Mouse (Mus musculus) limb, embryonic 11.5 days (tissue): ENCODE data around the gene Slc30a10. TPM values are rescaled to one million over a fixed set of nuclear protein-coding genes. Genes with fewer than 3 reads are reported as not detected.

Experiments
- ATAC-seq: fragments of 200-750 bp; cut with Nextera tagmentation; 2 replicates; pipeline ENCODE4 v1.8.0; 2017; ENCODE audit warnings: low read depth; ENCODE audit not compliant: insufficient number of reproducible peaks, low FRiP score, low TSS enrichment
- DNase-seq: peaks from one replicate; pipeline ENCODE4 v3.0.0-alpha.2; 2015; ENCODE audit warnings: low spot score
- H3K27ac ChIP-seq: fragments of 300-500 bp; sonication (generic); replicated peaks from 2 replicates; pipeline ENCODE4 v1.5.1; 2014; ENCODE audit warnings: low read depth, mild to moderate bottlenecking, low read length
- H3K27me3 ChIP-seq: fragments of 300-500 bp; sonication (generic); 2 replicates; pipeline ENCODE4 v1.6.1; 2014; ENCODE audit warnings: mild to moderate bottlenecking, low read length, mixed read lengths; ENCODE audit not compliant: control insufficient read depth, insufficient read depth
- H3K36me3 ChIP-seq: fragments of 300-500 bp; sonication (generic); 2 replicates; pipeline ENCODE4 v1.6.1; 2014; ENCODE audit warnings: mild to moderate bottlenecking, low read length, moderate library complexity, mixed read lengths; ENCODE audit not compliant: control insufficient read depth, insufficient read depth
- H3K4me1 ChIP-seq: fragments of 300-500 bp; sonication (generic); 2 replicates; pipeline ENCODE4 v1.6.1; 2014; ENCODE audit warnings: low read length, mixed read lengths; ENCODE audit not compliant: control insufficient read depth, insufficient read depth
- H3K4me2 ChIP-seq: fragments of 300-500 bp; sonication (generic); 2 replicates; pipeline ENCODE4 v1.6.1; 2014; ENCODE audit warnings: low read depth, mild to moderate bottlenecking, moderate library complexity; ENCODE audit not compliant: severe bottlenecking
- H3K4me3 ChIP-seq: fragments of 300-500 bp; sonication (generic); 2 replicates; pipeline ENCODE4 v1.5.1; 2014; ENCODE audit warnings: low read depth, low read length
- H3K9ac ChIP-seq: fragments of 300-500 bp; sonication (generic); 2 replicates; pipeline ENCODE4 v1.6.1; 2014; ENCODE audit warnings: mild to moderate bottlenecking, low read length
- H3K9me3 ChIP-seq: fragments of 300-500 bp; sonication (generic); 2 replicates; pipeline ENCODE4 v1.6.1; 2016; ENCODE audit warnings: low read length; ENCODE audit not compliant: control insufficient read depth
- WGBS: fragments of 180-500 bp; shearing (Covaris S2); extraction: QIAGEN DNeasy Blood & Tissue Kit; methylation state at CpG from one replicate; pipeline ENCODE4 v1.1.7; 2014; 5-methylcytosine and 5-hydroxymethylcytosine counted together
- polyA plus RNA-seq: library from polyadenylated mRNA; unstranded; fragments of >200 nt; fragmentation: Nextera tagmentation; extraction: Ambion mirVana; gene quantifications from 2 replicates; pipeline ENCODE4 v1.2.1, GENCODE M21; 2014

Gene Slc30a10
- polyA plus RNA-seq, 1 experiment from 2014 or later, result 0.75 TPM

DNA sequence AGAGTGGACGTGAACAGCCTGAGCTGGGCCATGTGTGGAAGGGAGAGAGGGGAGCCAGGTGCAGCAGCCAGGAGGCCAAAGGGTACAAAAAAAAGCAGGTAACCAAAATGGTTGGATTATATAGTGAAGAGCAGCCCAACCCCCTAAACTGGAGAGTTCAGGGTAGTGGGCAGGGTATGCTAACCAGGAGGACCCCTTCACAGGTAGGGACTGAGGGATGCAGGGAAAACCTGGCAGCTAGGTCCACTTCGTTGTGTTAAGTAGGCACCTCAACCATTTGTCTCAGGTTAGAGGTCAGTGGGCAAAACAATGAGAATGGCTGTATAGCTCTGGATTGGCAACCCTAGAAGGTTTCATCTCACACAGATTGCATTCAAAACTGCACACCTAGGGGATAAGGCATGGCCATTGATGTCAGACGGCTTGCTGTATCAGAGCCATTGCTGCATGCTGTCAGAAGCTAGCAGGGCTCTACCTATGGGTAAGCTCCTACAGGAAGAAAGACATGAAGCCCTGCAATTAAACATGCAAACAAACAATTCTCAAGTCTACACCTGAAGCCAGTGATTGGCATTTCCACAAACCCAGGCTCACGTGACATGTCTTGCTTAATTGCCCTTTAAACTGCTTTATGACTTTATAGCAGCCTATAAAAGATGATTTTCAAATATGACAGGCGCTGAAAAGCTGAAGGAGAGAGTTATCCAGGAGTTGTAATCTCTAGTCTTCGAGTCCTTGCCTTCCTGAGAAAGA lies 23.2 kb upstream of the Slc30a10 start:
- H3K27ac ChIP-seq, result no peak overlapping the region
- H3K27me3 ChIP-seq, result no peaks in the 10 kb centered on the region
- H3K36me3 ChIP-seq, result peaks cover 7% of the 10 kb centered on the region; the same call in 1 of the 2 replicates
- DNase-seq (no peak), ATAC-seq (no peak)
- no peaks in the 10 kb centered on the region for H3K9me3 ChIP-seq
- WGBS, result 68% methylated on average over 6 of the region's 6 CpGs
- no peak overlapping the region for H3K4me2 ChIP-seq
- no peak overlapping the region for H3K9ac ChIP-seq
- H3K4me1 ChIP-seq, result no peaks in the 10 kb centered on the region
- H3K4me3 ChIP-seq, result no peak overlapping the region

DNA sequence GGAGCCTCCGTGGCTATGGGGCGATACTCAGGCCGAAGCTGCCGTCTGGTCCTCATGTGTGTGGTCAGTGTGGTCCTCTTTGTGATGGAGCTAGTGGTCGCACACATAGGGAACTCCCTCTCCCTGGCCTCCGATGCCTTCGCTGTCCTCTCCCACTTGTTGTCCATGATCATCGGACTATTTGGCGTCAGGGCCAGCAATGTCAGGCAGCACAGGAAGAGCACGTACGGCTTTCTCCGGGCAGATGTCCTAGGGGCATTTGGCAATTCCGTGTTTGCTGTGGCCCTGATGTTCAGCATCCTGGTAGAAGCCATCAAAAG lies 22.7 kb upstream of the Slc30a10 start:
- H3K36me3 ChIP-seq, result peaks cover 7% of the 10 kb centered on the region; the same call in 1 of the 2 replicates
- no peak overlapping the region for H3K9ac ChIP-seq
- 82% methylated on average over 13 of the region's 13 CpGs for WGBS
- H3K4me2 ChIP-seq, result no peak overlapping the region
- DNase-seq, result no peak
- no peak overlapping the region for H3K4me3 ChIP-seq
- no peaks in the 10 kb centered on the region for H3K27me3 ChIP-seq
- no peaks in the 10 kb centered on the region for H3K9me3 ChIP-seq
- no peak for ATAC-seq
- H3K4me1 ChIP-seq, result no peaks in the 10 kb centered on the region
- no peak overlapping the region for H3K27ac ChIP-seq

DNA sequence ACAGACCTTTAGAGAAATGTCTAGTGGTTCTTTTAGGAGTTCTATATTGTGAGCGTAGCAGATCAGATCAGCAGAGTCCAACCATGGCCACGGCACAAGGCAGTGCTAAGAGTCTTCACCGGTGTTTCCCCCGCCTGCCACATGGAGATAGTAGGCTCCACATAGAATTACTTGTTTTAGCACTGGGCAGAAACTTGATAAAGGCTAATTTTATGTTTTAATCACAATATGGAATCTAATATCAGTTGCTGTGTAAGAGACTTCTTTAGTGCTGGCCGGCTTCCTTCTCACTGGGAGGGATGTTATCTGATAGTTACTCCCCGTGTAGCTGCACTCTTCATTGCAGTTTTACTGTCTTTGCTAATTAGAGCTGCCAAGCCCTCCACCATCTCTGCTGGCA lies 21.5 kb upstream of the Slc30a10 start:
- WGBS, result 77% methylated on average over 6 of the region's 6 CpGs
- Histone ChIP-seq H3K4me1 (no peaks in the 10 kb centered on the region), H3K27ac (no peak overlapping the region), H3K9me3 (no peaks in the 10 kb centered on the region), H3K27me3 (no peaks in the 10 kb centered on the region), H3K9ac (no peak overlapping the region), H3K36me3 (peaks cover 7% of the 10 kb centered on the region; the same call in 1 of the 2 replicates), H3K4me2 (no peak overlapping the region), H3K4me3 (no peak overlapping the region)
- ATAC-seq (no peak), DNase-seq (no peak)

DNA sequence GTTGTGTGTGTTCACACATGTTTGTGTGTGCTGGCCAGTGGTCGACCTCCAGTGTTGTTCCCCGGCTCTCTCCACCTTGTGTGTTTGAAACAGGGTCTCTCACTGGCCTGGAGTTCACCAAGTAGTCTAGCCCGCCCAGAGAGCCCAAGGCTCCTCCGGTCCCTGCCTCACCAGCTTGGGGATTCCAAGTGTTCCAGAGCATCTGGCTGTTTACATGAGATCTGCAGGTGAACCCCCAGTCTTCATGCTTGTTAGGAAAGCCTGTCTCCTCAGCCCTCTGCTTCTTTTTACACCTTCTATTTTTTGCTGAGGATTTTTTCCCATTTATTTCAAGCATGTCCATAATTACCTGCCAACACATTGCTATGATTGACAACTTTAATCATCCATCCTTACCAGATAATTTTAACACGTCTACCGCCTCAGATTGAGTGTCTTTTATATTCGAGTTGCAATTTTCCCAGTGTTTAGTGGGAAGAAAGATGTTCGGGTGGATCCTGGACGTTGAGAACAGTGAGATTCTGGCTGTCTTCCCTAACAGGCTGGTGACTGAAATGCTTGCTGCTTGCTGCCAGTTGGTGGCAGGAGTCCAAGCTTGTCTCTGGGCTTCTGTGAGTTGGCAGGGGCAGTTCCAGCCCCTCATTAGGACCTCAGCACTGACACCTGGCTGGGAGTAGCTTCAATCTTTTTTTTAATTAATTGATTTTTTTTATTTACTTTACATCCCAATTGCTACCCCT lies 15.6 kb upstream of the Slc30a10 start:
- H3K4me3 ChIP-seq, result no peak overlapping the region
- H3K27me3 ChIP-seq, result no peaks in the 10 kb centered on the region
- no peaks in the 10 kb centered on the region for H3K9me3 ChIP-seq
- DNase-seq (no peak), ATAC-seq (no peak)
- no peak overlapping the region for H3K27ac ChIP-seq
- H3K9ac ChIP-seq, result no peak overlapping the region
- no peak overlapping the region for H3K4me2 ChIP-seq
- no peaks in the 10 kb centered on the region for H3K36me3 ChIP-seq
- no peaks in the 10 kb centered on the region for H3K4me1 ChIP-seq
- 69% methylated on average over 9 of the region's 9 CpGs for WGBS

DNA sequence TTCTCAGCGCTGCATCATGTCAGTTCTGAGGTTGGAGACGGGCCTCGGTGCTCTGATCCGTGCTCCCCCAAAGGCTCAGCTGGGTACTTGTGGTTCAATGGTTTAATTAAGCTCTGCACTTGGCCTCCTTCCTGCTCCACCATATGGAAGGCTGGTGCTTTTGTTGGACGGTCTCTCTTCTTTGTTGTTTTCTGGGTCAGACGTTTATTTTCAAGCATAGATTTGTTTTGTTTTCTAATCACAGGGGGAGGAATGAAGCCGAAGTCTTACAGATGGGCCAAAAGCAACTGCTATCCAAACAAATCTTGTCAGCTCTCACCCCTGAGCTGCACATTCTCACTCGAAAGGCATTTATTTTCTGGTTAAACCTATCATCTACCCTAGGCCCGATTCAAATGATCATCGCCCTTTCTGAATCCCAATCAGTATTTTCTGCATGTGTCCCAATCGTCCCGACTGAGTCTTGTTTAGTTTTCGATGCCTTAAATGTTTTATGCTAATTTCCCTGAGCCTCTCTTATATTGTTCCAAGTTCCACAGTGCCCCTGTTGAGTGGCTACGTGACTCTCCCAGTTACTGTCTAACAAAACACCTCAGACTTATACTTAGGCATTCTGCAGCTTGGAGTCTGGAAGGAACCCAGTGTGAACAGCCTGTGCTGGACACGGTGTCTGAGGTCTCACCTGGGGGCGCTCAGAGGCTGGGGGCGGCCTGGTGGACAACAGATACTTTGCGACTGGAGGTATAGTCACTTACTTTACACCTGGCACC lies 12.8 kb upstream of the Slc30a10 start:
- ATAC-seq (no peak), DNase-seq (no peak)
- H3K9ac ChIP-seq, result no peak overlapping the region
- H3K4me2 ChIP-seq, result no peak overlapping the region
- 83% methylated on average over 18 of the region's 18 CpGs for WGBS
- H3K36me3 ChIP-seq, result no peaks in the 10 kb centered on the region
- no peaks in the 10 kb centered on the region for H3K27me3 ChIP-seq
- no peak overlapping the region for H3K4me3 ChIP-seq
- no peaks in the 10 kb centered on the region for H3K9me3 ChIP-seq
- H3K27ac ChIP-seq, result no peak overlapping the region
- H3K4me1 ChIP-seq, result no peaks in the 10 kb centered on the region

DNA sequence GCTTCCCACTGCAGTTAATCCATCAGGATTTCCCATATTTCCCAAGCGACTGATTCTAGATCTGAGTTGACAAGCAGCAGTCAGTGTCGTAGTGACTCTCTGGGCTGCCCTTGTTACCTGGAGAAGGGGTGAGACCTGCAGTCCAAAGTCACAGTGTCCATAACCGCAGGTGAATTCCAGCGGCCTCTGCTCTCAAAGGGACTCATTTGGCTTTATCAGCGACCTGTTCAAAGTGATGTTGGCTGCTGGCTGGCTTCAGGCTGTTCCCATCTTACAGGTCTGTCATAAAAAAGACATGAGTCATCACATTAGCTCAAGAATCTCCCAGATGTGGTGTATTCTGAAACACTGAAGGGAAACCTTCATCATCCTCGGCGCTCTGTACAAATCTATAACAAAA lies 5.7 kb upstream of the Slc30a10 start:
- no peaks in the 10 kb centered on the region for H3K4me1 ChIP-seq
- ATAC-seq, result no peak
- H3K27ac ChIP-seq, result no peak overlapping the region
- H3K9ac ChIP-seq, result no peak overlapping the region
- H3K36me3 ChIP-seq, result no peaks in the 10 kb centered on the region
- DNase-seq, result no peak
- no peak overlapping the region for H3K4me3 ChIP-seq
- 85% methylated on average over 7 of the region's 7 CpGs for WGBS
- H3K4me2 ChIP-seq, result no peak overlapping the region
- peaks cover under 1% of the 10 kb centered on the region; the same call in 1 of the 2 replicates for H3K27me3 ChIP-seq
- H3K9me3 ChIP-seq, result no peaks in the 10 kb centered on the region

DNA sequence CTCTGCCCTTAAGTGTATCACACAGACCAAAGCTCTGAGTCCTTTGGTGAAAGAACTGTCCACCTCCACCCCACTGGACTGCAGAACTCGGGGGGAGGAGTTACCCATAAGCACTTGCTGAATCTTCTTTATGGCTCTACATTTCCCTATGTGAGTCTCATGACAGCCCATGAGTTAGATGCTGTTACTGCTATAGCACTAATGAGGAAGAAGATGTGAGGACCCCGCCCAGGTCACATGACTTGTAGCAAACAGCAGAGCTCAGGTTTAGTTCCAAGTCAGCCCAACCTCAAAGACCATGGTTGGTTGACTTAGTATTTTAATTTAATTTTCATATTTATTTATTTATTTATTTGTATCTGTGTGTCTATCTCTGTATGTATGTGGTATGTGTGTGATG lies 4.9 kb upstream of the Slc30a10 start:
- H3K36me3 ChIP-seq, result no peaks in the 10 kb centered on the region
- H3K4me3 ChIP-seq, result no peak overlapping the region
- no peaks in the 10 kb centered on the region for H3K9me3 ChIP-seq
- WGBS, result 84% methylated on average over 2 of the region's 2 CpGs
- no peak overlapping the region for H3K9ac ChIP-seq
- H3K4me1 ChIP-seq, result no peaks in the 10 kb centered on the region
- ATAC-seq (no peak), DNase-seq (no peak)
- H3K27me3 ChIP-seq, result peaks cover 8% of the 10 kb centered on the region
- H3K4me2 ChIP-seq, result no peak overlapping the region
- H3K27ac ChIP-seq, result no peak overlapping the region

DNA sequence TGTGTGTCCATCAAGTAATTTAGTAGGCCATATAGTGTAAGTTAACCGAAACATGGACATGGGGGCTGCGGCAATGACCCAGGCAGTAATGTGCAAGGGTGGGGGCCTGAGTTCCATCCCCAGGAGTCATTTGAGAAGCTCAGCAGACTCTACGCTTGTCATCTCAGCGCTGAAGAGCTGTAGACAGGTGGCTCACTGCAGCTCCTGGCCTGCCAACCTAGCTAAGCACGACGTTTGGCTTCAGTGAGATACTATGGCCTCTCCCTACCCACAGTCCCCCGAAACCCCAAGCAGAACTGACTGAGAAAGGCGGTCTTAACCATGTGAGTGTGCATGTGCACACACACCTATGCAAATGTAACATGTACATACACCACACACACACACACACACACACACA lies 3.6 kb upstream of the Slc30a10 start:
- 78% methylated on average over 8 of the region's 8 CpGs for WGBS

More for the DNA sequence above, 3.6 kb upstream of the Slc30a10 start:
- H3K36me3 ChIP-seq, result no peaks in the 10 kb centered on the region
- no peak for DNase-seq
- peaks cover 22% of the 10 kb centered on the region for H3K27me3 ChIP-seq
- H3K9ac ChIP-seq, result no peak overlapping the region
- no peak for ATAC-seq
- H3K4me1 ChIP-seq, result no peaks in the 10 kb centered on the region
- H3K27ac ChIP-seq, result no peak overlapping the region
- no peak overlapping the region for H3K4me2 ChIP-seq
- no peaks in the 10 kb centered on the region for H3K9me3 ChIP-seq
- H3K4me3 ChIP-seq, result no peak overlapping the region
